Mouse (Mus musculus) hindbrain, embryonic 10.5 days (tissue): ENCODE measurements around the gene Ptprg. TPM values are rescaled to one million over a fixed set of nuclear protein-coding genes. Genes with fewer than 3 reads are reported as not detected.
"Not testable (repeated sequence)": the region's sequence is repeated elsewhere in the genome, so short reads cannot be mapped to it uniquely, and the experiment has no call there.

ENCODE experiments used
- DNase-seq: peaks from one replicate; pipeline ENCODE4 v3.0.0-alpha.2; 2017; ENCODE audit warnings: low spot score
- H3K27ac ChIP-seq: fragments of 300-500 bp; sonication (generic); 2 replicates; pipeline ENCODE4 v1.5.1; 2016; ENCODE audit warnings: mild to moderate bottlenecking, moderate library complexity
- H3K27me3 ChIP-seq: fragments of 300-500 bp; sonication (generic); 2 replicates; pipeline ENCODE4 v1.6.1; 2016; ENCODE audit warnings: mild to moderate bottlenecking; ENCODE audit not compliant: poor library complexity, insufficient read depth, severe bottlenecking
- H3K36me3 ChIP-seq: fragments of 300-500 bp; sonication (generic); 2 replicates; pipeline ENCODE4 v1.6.1; 2016; ENCODE audit warnings: mild to moderate bottlenecking, moderate library complexity
- H3K4me1 ChIP-seq: fragments of 300-500 bp; sonication (generic); replicated peaks from 2 replicates; pipeline ENCODE4 v1.6.1; 2016; ENCODE audit warnings: mild to moderate bottlenecking
- H3K4me3 ChIP-seq: fragments of 300-500 bp; sonication (generic); 2 replicates; pipeline ENCODE4 v1.5.1; 2016; ENCODE audit warnings: mild to moderate bottlenecking, moderate library complexity
- H3K9me3 ChIP-seq: fragments of 300-500 bp; sonication (generic); 2 replicates; pipeline ENCODE4 v1.6.1; 2016; ENCODE audit warnings: mild to moderate bottlenecking, moderate library complexity
- WGBS: fragments of 180-500 bp; shearing (Covaris S2); methylation state at CpG from one replicate; pipeline ENCODE4 v1.1.7; 2016; 5-methylcytosine and 5-hydroxymethylcytosine counted together
- polyA plus RNA-seq: library from polyadenylated mRNA; unstranded; fragments of >200 nt; fragmentation: Nextera tagmentation; extraction: Ambion mirVana; gene quantifications from 2 replicates; pipeline ENCODE4 v1.2.1, GENCODE M21; 2016

Ptprg gene
- polyA plus RNA-seq, 1 experiment from 2014 or later: 48.9 TPM

DNA sequence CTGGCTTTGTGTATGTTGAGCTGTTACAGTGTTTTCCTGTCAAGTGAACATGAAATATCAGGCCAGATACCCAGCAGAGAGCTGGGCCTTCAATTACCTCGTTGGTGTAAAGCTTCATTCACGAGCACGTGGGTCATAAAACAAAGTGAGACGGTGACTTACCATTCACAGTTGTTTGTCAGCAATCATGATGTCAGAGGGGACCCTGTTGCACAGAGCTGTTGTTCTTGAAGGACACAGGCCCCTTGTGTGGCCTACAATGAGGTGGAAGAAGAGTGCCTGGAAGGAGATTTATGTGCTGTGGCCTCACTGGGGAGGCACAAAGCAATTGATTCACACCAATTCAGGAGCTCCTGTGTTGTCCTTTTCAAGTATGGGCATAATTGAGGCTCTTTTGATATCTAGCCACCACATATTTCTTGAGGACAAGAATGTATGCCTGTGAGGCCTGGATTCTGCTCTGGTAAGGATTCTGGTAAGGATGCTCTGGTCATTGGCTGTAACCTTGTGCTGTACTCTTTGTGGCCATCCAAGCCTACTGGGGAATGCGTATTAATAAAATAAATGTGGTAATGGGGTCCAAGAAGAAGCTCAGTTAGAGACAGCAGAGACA lies 503.7 kb downstream of the Ptprg start:
- Histone ChIP-seq H3K27ac (no peak overlapping the region), H3K4me1 (peaks cover 6% of the 10 kb centered on the region; the same call in 1 of the 2 replicates), H3K36me3 (no peaks in the 10 kb centered on the region), H3K9me3 (no peaks in the 10 kb centered on the region), H3K27me3 (no peaks in the 10 kb centered on the region), H3K4me3 (no peak overlapping the region)
- WGBS: 83% methylated on average over 5 of the region's 5 CpGs
- no peak for DNase-seq

DNA sequence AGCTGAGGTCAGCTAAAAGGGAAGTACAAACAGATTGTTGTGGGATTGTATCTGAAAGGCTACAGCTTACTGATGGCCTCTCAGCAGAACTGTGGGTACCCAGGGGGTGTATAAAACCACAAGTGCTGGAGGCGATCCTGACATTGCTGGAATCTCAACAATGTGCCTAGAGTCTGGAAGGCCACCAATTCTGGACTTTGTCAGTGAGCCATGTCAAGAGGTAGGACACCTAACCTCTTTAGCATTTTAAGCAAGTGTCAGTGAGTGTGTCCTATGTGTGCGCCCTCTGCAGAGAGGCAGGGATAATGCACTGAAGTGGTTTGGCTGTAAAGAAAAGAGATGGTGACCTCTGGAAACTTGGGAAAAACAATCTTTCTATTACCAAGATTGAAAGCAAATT lies 504.5 kb downstream of the Ptprg start:
- Histone ChIP-seq H3K4me3 (no peak overlapping the region), H3K27me3 (no peaks in the 10 kb centered on the region), H3K9me3 (no peaks in the 10 kb centered on the region), H3K27ac (no peak overlapping the region), H3K36me3 (0 out of 2 replicates have a peak, but pooled peaks cover 3% of the 10 kb centered on the region), H3K4me1 (peaks cover 6% of the 10 kb centered on the region; the same call in 1 of the 2 replicates)
- DNase-seq: no peak
- 81% methylated on average over 2 of the region's 2 CpGs for WGBS

DNA sequence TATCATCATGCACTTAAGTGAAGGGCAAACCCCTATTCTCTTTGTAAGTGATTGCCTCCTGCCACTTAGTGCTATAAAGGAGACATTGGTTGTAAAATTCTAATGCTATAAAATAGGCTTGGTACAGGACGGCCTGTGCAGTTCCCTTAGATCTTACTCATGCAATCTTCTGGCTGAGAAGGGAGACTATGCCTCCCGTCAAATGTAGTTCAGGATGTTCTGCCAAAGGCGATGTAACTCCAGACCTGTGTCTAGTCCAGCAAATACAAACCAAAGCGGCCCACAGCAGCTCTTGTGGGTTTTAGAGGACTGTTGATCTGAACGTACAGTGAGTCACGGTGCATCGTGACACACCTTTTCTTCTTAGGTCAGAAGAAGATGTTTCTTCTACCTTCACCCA lies 505.8 kb downstream of the Ptprg start:
- Histone ChIP-seq H3K27me3 (no peaks in the 10 kb centered on the region), H3K9me3 (no peaks in the 10 kb centered on the region), H3K27ac (no peak overlapping the region), H3K4me3 (no peak overlapping the region), H3K4me1 (peaks cover 6% of the 10 kb centered on the region; the same call in 1 of the 2 replicates), H3K36me3 (0 out of 2 replicates have a peak, but pooled peaks cover 3% of the 10 kb centered on the region)
- DNase-seq: no peak
- WGBS: 95% methylated on average over 7 of the region's 7 CpGs

DNA sequence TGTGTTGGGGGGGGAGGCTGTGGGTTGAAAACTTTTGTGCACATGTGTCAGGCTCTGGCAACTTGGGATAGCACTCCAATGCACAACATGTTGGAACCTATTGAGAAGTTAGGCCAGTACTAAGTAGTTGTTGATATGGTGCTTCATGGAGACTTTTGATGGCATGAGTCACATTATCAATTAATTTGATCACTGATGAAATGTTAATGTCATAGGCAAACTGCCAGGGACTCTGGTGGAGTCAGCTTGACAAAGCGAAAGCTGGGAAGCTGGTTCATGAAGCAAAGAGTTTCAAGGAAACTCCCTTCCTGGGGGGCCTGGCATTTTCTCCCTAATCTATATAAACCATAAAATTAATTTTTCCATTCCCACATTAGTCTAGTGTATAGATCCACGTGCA lies 508.0 kb downstream of the Ptprg start:
- H3K4me3 ChIP-seq, H3K36me3 ChIP-seq, DNase-seq, H3K9me3 ChIP-seq, H3K27ac ChIP-seq, H3K27me3 ChIP-seq, H3K4me1 ChIP-seq: not testable (repeated sequence)
- WGBS: 84% methylated on average over 2 of the region's 2 CpGs

DNA sequence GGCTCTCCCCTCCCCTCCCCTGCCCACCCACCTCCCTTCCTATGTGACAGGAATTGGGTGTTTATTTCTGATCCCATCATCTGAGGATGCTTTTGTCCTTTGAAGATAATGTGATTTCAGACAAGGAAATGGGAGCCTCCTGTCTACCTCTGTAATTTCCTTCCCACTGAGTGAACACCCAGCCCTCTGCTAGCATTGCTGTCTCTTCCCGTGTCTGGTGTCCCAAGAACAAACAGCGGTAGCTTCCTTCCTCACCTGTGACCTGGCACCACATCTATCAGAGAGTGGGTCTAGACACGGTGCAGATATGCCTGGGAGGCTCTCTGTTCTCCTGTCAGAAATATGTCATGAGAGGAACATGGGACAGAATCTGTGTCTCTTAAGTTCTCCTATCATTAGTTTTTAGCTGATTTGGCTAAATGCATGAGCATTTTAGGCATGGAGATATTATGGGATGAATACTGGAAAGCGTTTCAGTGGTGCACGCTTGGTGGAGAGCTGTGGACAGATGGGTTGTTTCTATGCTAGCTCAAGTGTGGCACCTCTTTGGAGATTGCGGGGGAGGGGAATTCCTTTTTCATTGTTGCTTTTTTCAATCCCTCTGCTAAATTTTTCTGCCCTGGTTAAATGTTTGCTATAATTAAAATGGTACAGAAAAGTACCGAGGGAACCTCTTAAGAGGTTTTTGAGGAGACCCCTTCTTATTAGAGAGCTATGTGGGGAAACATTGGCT lies 509.5 kb downstream of the Ptprg start:
- WGBS: 92% methylated on average over 7 of the region's 7 CpGs
- Histone ChIP-seq H3K27ac (no peak overlapping the region), H3K4me1 (no peaks in the 10 kb centered on the region), H3K4me3 (no peak overlapping the region), H3K9me3 (no peaks in the 10 kb centered on the region), H3K27me3 (no peaks in the 10 kb centered on the region), H3K36me3 (0 out of 2 replicates have a peak, but pooled peaks cover 3% of the 10 kb centered on the region)
- no peak for DNase-seq

DNA sequence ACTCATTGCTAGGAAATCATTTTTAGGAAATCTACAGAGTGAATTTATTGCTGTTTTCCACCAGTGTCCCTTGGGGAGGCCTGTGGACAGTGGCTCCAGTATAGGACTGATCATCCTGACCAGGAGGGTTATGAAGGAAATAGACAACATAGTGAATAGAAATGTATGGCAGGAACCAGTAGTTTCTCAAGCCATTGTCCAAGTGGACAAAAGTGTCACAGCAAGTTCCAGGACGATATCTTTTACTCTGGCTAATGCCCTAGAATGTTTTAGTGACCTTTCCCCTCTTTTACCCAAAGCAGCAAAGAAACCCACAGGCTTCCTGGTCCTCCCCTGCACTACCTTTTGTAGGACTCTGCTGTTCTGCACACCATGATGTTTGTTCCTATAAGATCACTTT lies 511.7 kb downstream of the Ptprg start:
- H3K27me3 ChIP-seq: no peaks in the 10 kb centered on the region
- H3K27ac ChIP-seq: no peak overlapping the region
- DNase-seq: no peak
- 0 out of 2 replicates have a peak, but pooled peaks cover 3% of the 10 kb centered on the region for H3K36me3 ChIP-seq
- H3K4me3 ChIP-seq: no peak overlapping the region
- H3K9me3 ChIP-seq: no peaks in the 10 kb centered on the region
- H3K4me1 ChIP-seq: no peaks in the 10 kb centered on the region
- 57% methylated on average over 1 of the region's 1 CpGs for WGBS

DNA sequence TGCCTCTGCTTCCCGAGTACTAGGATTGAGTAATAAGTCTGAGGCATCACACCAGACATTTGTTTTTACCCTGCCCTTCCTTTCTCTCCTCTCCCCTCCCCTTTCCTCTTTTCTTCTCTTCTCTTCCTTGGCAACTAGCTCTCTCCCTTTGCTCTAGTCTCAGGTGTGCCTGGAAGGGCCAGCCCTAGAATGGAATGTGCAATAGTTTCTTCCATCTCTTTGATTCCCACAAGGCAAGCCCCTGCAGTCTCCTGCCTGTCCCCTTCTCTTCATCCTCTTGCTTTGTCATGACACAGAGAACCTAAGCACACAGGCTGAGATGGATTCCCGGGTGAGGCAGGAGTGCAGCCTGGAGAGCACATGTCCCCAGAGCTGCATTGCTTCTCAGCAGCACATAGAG lies 512.4 kb downstream of the Ptprg start:
- Histone ChIP-seq H3K36me3 (0 out of 2 replicates have a peak, but pooled peaks cover 3% of the 10 kb centered on the region), H3K27ac (no peak overlapping the region), H3K27me3 (no peaks in the 10 kb centered on the region), H3K4me1 (no peaks in the 10 kb centered on the region), H3K4me3 (no peak overlapping the region), H3K9me3 (no peaks in the 10 kb centered on the region)
- WGBS: 84% methylated on average over 2 of the region's 2 CpGs
- no peak for DNase-seq

DNA sequence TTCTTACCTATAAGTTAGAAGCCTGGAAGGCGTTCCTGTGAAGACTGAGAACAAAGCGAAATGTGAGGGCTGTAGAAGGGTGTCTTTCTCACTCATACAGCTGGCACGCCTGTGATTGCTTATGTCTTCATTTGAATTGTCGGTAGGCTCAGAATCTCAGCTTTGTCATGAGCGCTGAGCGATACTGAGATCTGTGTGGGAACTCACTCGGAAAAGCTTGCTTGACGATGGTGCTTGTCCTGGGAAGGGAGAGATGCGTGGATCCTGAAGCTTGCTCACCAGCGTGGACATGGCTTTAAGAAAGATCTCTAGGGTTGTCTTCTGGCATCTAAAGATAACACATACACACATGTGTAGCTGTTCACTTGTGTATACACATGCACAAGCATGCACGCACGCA lies 516.4 kb downstream of the Ptprg start:
- Histone ChIP-seq H3K36me3 (no peaks in the 10 kb centered on the region), H3K4me3 (no peak overlapping the region), H3K4me1 (0 out of 2 replicates have a peak, but pooled peaks cover 3% of the 10 kb centered on the region), H3K9me3 (no peaks in the 10 kb centered on the region), H3K27ac (no peak overlapping the region), H3K27me3 (no peaks in the 10 kb centered on the region)
- no peak for DNase-seq
- 91% methylated on average over 12 of the region's 12 CpGs for WGBS

DNA sequence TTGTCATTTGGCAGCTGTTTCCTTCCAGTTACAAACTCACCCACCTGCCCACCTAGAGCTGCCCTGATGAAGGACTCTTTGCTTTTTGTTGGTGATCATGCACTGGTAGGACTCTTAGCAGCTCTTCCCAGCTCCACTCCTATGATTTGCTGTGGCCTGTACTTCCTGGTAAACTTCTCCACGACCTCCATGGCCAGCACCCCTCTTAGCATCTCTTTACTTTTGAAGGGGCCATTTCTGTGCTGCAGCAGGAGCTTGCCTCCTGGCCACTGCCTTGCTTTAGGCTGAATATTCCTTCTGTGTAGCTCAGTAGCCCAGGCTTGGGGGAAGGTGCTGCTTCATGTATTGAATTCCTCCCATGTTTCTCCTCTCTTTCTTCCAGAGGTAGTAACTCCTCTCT lies 517.0 kb downstream of the Ptprg start:
- no peaks in the 10 kb centered on the region for H3K36me3 ChIP-seq
- no peaks in the 10 kb centered on the region for H3K27me3 ChIP-seq
- 0 out of 2 replicates have a peak, but pooled peaks cover 3% of the 10 kb centered on the region for H3K4me1 ChIP-seq
- no peak overlapping the region for H3K27ac ChIP-seq
- no peaks in the 10 kb centered on the region for H3K9me3 ChIP-seq
- no peak for DNase-seq
- WGBS: 76% methylated on average over 1 of the region's 1 CpGs
- no peak overlapping the region for H3K4me3 ChIP-seq

DNA sequence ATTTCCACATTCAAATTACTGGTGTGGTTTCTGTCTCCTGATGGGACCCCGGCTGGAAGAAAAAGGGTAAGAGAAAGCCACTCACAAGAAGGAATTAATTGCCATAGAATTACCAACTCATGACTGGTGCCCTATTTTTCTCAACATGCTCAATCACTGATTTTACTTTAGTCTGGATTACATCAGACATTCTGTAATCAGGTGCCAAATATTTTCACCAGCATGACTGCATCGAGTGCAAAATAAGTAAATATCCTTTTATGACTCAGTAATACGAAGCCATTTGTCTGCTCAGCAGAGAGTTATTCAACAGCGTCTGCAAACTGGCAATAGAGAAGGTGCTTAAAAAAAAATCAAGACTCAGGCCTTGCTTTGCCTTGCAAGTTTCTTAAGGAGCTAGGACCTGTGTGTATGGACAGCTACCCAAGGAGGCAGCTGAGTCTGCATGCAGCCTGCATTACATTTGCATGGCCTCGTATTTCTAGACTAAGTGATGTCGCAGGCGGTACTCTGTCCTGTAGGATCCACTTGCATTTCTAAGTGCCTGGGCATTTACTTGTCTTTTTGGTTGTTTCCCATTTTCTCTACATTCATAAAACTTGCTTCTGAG lies 517.6 kb downstream of the Ptprg start:
- Histone ChIP-seq H3K4me1 (0 out of 2 replicates have a peak, but pooled peaks cover 3% of the 10 kb centered on the region), H3K4me3 (no peak overlapping the region), H3K36me3 (no peaks in the 10 kb centered on the region), H3K9me3 (no peaks in the 10 kb centered on the region), H3K27me3 (no peaks in the 10 kb centered on the region), H3K27ac (no peak overlapping the region)
- 89% methylated on average over 7 of the region's 7 CpGs for whole genome bisulfite sequencing
- no peak for DNase-seq

DNA sequence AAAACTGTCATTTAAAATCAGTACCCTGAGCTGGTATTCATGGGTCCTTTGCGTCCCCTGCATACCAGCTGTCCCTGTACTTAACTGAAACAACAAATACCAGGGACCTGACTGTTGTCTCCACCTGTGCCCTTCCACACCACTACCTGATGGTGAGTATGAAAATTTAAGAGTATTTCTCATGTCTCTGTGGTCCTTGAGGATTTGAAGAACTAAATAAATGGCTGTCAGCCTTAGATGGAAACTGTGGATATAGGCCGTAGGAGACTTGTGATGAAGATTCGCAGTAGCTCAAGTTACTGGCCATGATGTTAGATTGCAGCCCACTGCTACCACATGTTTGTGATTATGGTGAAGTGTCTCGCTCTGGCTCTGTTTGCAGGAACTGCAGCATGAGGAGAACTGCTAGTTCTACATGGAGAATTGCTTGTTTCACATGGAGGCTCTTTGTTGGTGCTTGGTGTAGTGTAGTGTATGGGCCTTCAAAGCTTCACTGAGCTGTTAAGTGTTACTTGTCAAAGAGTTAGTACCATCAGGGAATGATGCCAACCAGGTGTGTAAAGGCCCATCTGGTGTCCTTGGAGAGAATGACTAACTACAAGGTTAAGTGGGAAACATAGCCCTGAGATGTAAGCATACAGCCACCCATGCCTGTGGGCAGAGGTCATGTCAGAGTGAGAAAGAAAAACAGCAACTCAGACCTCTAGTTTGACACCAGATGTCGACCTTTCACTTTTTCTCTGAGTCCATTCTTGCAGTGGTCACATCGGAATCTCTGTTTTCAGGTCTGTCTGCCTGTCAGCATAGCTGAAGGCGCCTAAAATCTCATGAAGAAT lies 518.9 kb downstream of the Ptprg start:
- H3K4me1 ChIP-seq: 0 out of 2 replicates have a peak, but pooled peaks cover 3% of the 10 kb centered on the region
- no peak overlapping the region for H3K4me3 ChIP-seq
- no peaks in the 10 kb centered on the region for H3K27me3 ChIP-seq
- peak; percentile 23 for DNase-seq
- no peak overlapping the region for H3K27ac ChIP-seq
- H3K36me3 ChIP-seq: no peaks in the 10 kb centered on the region
- H3K9me3 ChIP-seq: no peaks in the 10 kb centered on the region
- WGBS: 69% methylated on average over 7 of the region's 7 CpGs

DNA sequence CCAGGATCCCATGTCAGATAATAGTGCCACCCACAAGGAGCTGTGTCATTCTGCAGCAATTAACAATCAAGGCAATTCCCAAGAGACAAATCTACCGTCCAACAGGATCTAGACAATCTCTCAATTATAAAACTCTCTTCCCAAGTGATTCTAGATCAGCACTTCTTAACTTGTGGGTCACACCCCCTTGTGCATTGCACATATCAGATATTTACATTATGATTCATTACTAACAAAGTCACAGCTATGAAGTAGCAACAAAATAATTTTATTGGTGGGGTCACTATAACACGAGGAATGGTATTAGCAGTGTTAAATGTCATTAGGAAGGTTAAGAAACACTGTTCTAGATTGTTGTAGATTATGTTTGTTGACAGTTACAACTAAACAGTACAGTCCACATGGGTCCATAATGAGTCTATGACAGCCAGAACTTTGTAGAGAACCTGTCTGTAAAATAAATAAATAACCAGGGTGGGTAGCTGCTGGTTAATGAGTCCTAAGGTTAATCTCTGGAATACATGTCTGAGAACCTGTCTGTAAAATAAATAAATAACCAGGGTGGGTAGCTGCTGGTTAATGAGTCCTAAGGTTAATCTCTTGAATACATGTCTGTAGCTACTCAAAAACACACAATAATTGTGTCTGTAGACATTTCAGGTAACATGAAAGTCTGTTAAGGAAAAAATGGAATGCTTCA lies 520.2 kb downstream of the Ptprg start:
- H3K27me3 ChIP-seq: no peaks in the 10 kb centered on the region
- 84% methylated on average over 2 of the region's 2 CpGs for WGBS
- no peaks in the 10 kb centered on the region for H3K36me3 ChIP-seq
- H3K9me3 ChIP-seq: no peaks in the 10 kb centered on the region
- no peak overlapping the region for H3K4me3 ChIP-seq
- no peak for DNase-seq
- 0 out of 2 replicates have a peak, but pooled peaks cover 3% of the 10 kb centered on the region for H3K4me1 ChIP-seq
- no peak overlapping the region for H3K27ac ChIP-seq
